Mouse (Mus musculus): ENCODE results near the gene Mgat5. TPM values are rescaled to one million over a fixed set of nuclear protein-coding genes. Genes with fewer than 3 reads are reported as not detected.

Mgat5 gene
- polyA plus RNA-seq, 1 experiment, result 4.9 TPM

GRCm38 (mm10) chr1:127355034-127355433, 150.2 kb downstream of the Mgat5 start:
- Histone ChIP-seq H3K36me3 (ENCODE audit: control insufficient read depth, insufficient read depth, low read length) (no peaks in the 10 kb centered on the region), H3K4me1 (ENCODE audit: control insufficient read depth, insufficient read depth, insufficient read length) (no peaks in the 10 kb centered on the region), H3K4me3 (ENCODE audit: extremely low read depth, insufficient read depth, insufficient read length) (no peak overlapping the region), H3K27ac (ENCODE audit: insufficient read depth, low read length) (no peak overlapping the region), H3K27me3 (ENCODE audit: control insufficient read depth, insufficient read depth, low read length) (no peaks in the 10 kb centered on the region)
- WGBS, result 93% methylated on average over 3 of the region's 3 CpGs
- no peak for DNase-seq (ENCODE audit: low read depth in 1 of 2, low spot score in 2 of 2)
- TF ChIP-seq CTCF (IDR thresholded peaks at IDR 0.05; ENCODE audit: extremely low read depth, insufficient read depth, insufficient read length, insufficient replicate concordance), result no peak
- TF ChIP-seq POLR2A (IDR thresholded peaks at IDR 0.05; ENCODE audit: low read depth, low read length), result no peak

GRCm38 (mm10) chr1:127363638-127364037, 158.8 kb downstream of the Mgat5 start:
- H3K27me3 ChIP-seq (ENCODE audit: control insufficient read depth, insufficient read depth, low read length), result no peaks in the 10 kb centered on the region
- H3K4me3 ChIP-seq (ENCODE audit: extremely low read depth, insufficient read depth, insufficient read length), result no peak overlapping the region
- no peak overlapping the region for H3K27ac ChIP-seq (ENCODE audit: insufficient read depth, low read length)
- H3K4me1 ChIP-seq (ENCODE audit: control insufficient read depth, insufficient read depth, insufficient read length), result no peaks in the 10 kb centered on the region
- WGBS, result 70% methylated on average over 7 of the region's 7 CpGs
- DNase-seq (ENCODE audit: low read depth in 1 of 2, low spot score in 2 of 2), result no peak
- H3K36me3 ChIP-seq (ENCODE audit: control insufficient read depth, insufficient read depth, low read length), result peaks cover 9% of the 10 kb centered on the region
- TF ChIP-seq CTCF (IDR thresholded peaks at IDR 0.05; ENCODE audit: extremely low read depth, insufficient read depth, insufficient read length, insufficient replicate concordance), result no peak
- no peak for TF ChIP-seq POLR2A (IDR thresholded peaks at IDR 0.05; ENCODE audit: low read depth, low read length)

GRCm38 (mm10) chr1:127365706-127366105, 160.9 kb downstream of the Mgat5 start:
- WGBS, result 96% methylated on average over 5 of the region's 5 CpGs
- Histone ChIP-seq H3K27me3 (ENCODE audit: control insufficient read depth, insufficient read depth, low read length) (no peaks in the 10 kb centered on the region), H3K27ac (ENCODE audit: insufficient read depth, low read length) (no peak overlapping the region), H3K36me3 (ENCODE audit: control insufficient read depth, insufficient read depth, low read length) (peaks cover 10% of the 10 kb centered on the region), H3K4me1 (ENCODE audit: control insufficient read depth, insufficient read depth, insufficient read length) (no peaks in the 10 kb centered on the region), H3K4me3 (ENCODE audit: extremely low read depth, insufficient read depth, insufficient read length) (no peak overlapping the region)
- no peak for TF ChIP-seq CTCF (IDR thresholded peaks at IDR 0.05; ENCODE audit: extremely low read depth, insufficient read depth, insufficient read length, insufficient replicate concordance)
- TF ChIP-seq POLR2A (IDR thresholded peaks at IDR 0.05; ENCODE audit: low read depth, low read length), result no peak
- DNase-seq (ENCODE audit: low read depth in 1 of 2, low spot score in 2 of 2), result no peak

GRCm38 (mm10) chr1:127366111-127366510, 161.3 kb downstream of the Mgat5 start:
- H3K27ac ChIP-seq (ENCODE audit: insufficient read depth, low read length), result no peak overlapping the region
- no peaks in the 10 kb centered on the region for H3K27me3 ChIP-seq (ENCODE audit: control insufficient read depth, insufficient read depth, low read length)
- H3K4me3 ChIP-seq (ENCODE audit: extremely low read depth, insufficient read depth, insufficient read length), result no peak overlapping the region
- peaks cover 10% of the 10 kb centered on the region for H3K36me3 ChIP-seq (ENCODE audit: control insufficient read depth, insufficient read depth, low read length)
- WGBS, result 91% methylated on average over 10 of the region's 10 CpGs
- TF ChIP-seq CTCF (IDR thresholded peaks at IDR 0.05; ENCODE audit: extremely low read depth, insufficient read depth, insufficient read length, insufficient replicate concordance) (no peak), POLR2A (IDR thresholded peaks at IDR 0.05; ENCODE audit: low read depth, low read length) (no peak)
- no peaks in the 10 kb centered on the region for H3K4me1 ChIP-seq (ENCODE audit: control insufficient read depth, insufficient read depth, insufficient read length)
- no peak for DNase-seq (ENCODE audit: low read depth in 1 of 2, low spot score in 2 of 2)

GRCm38 (mm10) chr1:127368513-127368912, 163.7 kb downstream of the Mgat5 start:
- DNase-seq (ENCODE audit: low read depth in 1 of 2, low spot score in 2 of 2), result no peak
- Histone ChIP-seq H3K27ac (ENCODE audit: insufficient read depth, low read length) (no peak overlapping the region), H3K27me3 (ENCODE audit: control insufficient read depth, insufficient read depth, low read length) (no peaks in the 10 kb centered on the region), H3K36me3 (ENCODE audit: control insufficient read depth, insufficient read depth, low read length) (peaks cover 13% of the 10 kb centered on the region), H3K4me3 (ENCODE audit: extremely low read depth, insufficient read depth, insufficient read length) (no peak overlapping the region), H3K4me1 (ENCODE audit: control insufficient read depth, insufficient read depth, insufficient read length) (no peaks in the 10 kb centered on the region)
- 92% methylated on average over 8 of the region's 8 CpGs for WGBS
- TF ChIP-seq CTCF (IDR thresholded peaks at IDR 0.05; ENCODE audit: extremely low read depth, insufficient read depth, insufficient read length, insufficient replicate concordance) (no peak), POLR2A (IDR thresholded peaks at IDR 0.05; ENCODE audit: low read depth, low read length) (no peak)

GRCm38 (mm10) chr1:127369538-127369937, 164.7 kb downstream of the Mgat5 start:
- no peak overlapping the region for H3K4me3 ChIP-seq (ENCODE audit: extremely low read depth, insufficient read depth, insufficient read length)
- no peak for DNase-seq (ENCODE audit: low read depth in 1 of 2, low spot score in 2 of 2)
- H3K27ac ChIP-seq (ENCODE audit: insufficient read depth, low read length), result no peak overlapping the region
- WGBS, result 82% methylated on average over 5 of the region's 5 CpGs
- H3K4me1 ChIP-seq (ENCODE audit: control insufficient read depth, insufficient read depth, insufficient read length), result no peaks in the 10 kb centered on the region
- peaks cover 13% of the 10 kb centered on the region for H3K36me3 ChIP-seq (ENCODE audit: control insufficient read depth, insufficient read depth, low read length)
- H3K27me3 ChIP-seq (ENCODE audit: control insufficient read depth, insufficient read depth, low read length), result no peaks in the 10 kb centered on the region
- TF ChIP-seq POLR2A (IDR thresholded peaks at IDR 0.05; ENCODE audit: low read depth, low read length) (no peak), CTCF (IDR thresholded peaks at IDR 0.05; ENCODE audit: extremely low read depth, insufficient read depth, insufficient read length, insufficient replicate concordance) (no peak)

GRCm38 (mm10) chr1:127372096-127372495, 167.3 kb downstream of the Mgat5 start:
- DNase-seq (ENCODE audit: low read depth in 1 of 2, low spot score in 2 of 2), result no peak
- TF ChIP-seq POLR2A (IDR thresholded peaks at IDR 0.05; ENCODE audit: low read depth, low read length), result no peak
- no peak for TF ChIP-seq CTCF (IDR thresholded peaks at IDR 0.05; ENCODE audit: extremely low read depth, insufficient read depth, insufficient read length, insufficient replicate concordance)
- no peak overlapping the region for H3K4me3 ChIP-seq (ENCODE audit: extremely low read depth, insufficient read depth, insufficient read length)
- no peaks in the 10 kb centered on the region for H3K4me1 ChIP-seq (ENCODE audit: control insufficient read depth, insufficient read depth, insufficient read length)
- H3K27ac ChIP-seq (ENCODE audit: insufficient read depth, low read length), result no peak overlapping the region
- H3K27me3 ChIP-seq (ENCODE audit: control insufficient read depth, insufficient read depth, low read length), result no peaks in the 10 kb centered on the region
- H3K36me3 ChIP-seq (ENCODE audit: control insufficient read depth, insufficient read depth, low read length), result peaks cover 3% of the 10 kb centered on the region; the same call in 1 of the 2 replicates
- WGBS, result 89% methylated on average over 4 of the region's 4 CpGs

Data from spleen, adult 2 months (tissue).